Mouse (Mus musculus) forebrain, postnatal 0 days (tissue): ENCODE measurements around the gene Six3. TPM values are rescaled to one million over a fixed set of nuclear protein-coding genes. Genes with fewer than 3 reads are reported as not detected.
A peak's percentile ranks its signal among the peaks of the same experiment; 100 is the strongest.

ENCODE experiments used
- ATAC-seq: fragments of 200-750 bp; cut with Nextera tagmentation; 2 replicates; pipeline ENCODE4 v1.8.0; 2017; ENCODE audit warnings: mild to moderate bottlenecking, moderate library complexity
- DNase-seq: peaks from one replicate; pipeline ENCODE4 v3.0.0-alpha.2; 2015
- H3K27ac ChIP-seq: fragments of 300-500 bp; sonication (generic); 2 replicates; pipeline ENCODE4 v1.5.1; 2014; ENCODE audit warnings: low read depth, mild to moderate bottlenecking, antibody characterized with exemption, low read length, moderate library complexity, mixed read lengths
- H3K27me3 ChIP-seq: fragments of 300-500 bp; sonication (generic); 2 replicates; pipeline ENCODE4 v1.6.1; 2014; ENCODE audit warnings: mild to moderate bottlenecking, low read length, mixed read lengths; ENCODE audit not compliant: insufficient read depth
- H3K36me3 ChIP-seq: fragments of 300-500 bp; sonication (generic); 2 replicates; pipeline ENCODE4 v1.6.1; 2014; ENCODE audit warnings: mild to moderate bottlenecking, moderate library complexity; ENCODE audit not compliant: insufficient read depth
- H3K4me1 ChIP-seq: fragments of 300-500 bp; sonication (generic); 2 replicates; pipeline ENCODE4 v1.6.1; 2014; ENCODE audit warnings: antibody characterized with exemption; ENCODE audit not compliant: insufficient read depth
- H3K4me2 ChIP-seq: fragments of 300-500 bp; sonication (generic); 2 replicates; pipeline ENCODE4 v1.6.1; 2014; ENCODE audit warnings: low read depth, mild to moderate bottlenecking, moderate library complexity
- H3K4me3 ChIP-seq: fragments of 300-500 bp; sonication (generic); 2 replicates; pipeline ENCODE4 v1.5.1; 2014; ENCODE audit warnings: low read depth, low read length, mixed read lengths
- H3K9ac ChIP-seq: fragments of 300-500 bp; sonication (generic); 2 replicates; pipeline ENCODE4 v1.6.1; 2014; ENCODE audit warnings: mild to moderate bottlenecking
- H3K9me3 ChIP-seq: fragments of 300-500 bp; sonication (generic); 2 replicates; pipeline ENCODE4 v1.6.1; 2016; ENCODE audit warnings: low read length
- CTCF ChIP-seq: sonication (generic); IDR thresholded peaks from 2 replicates; pipeline ENCODE4 v1.5.1; 2016; ENCODE audit warnings: antibody characterized with exemption, control low read depth, low read depth
- WGBS: fragments of 180-500 bp; shearing (Covaris S2); extraction: QIAGEN DNeasy Blood & Tissue Kit; methylation state at CpG from one replicate; pipeline ENCODE4 v1.1.7; 2014; 5-methylcytosine and 5-hydroxymethylcytosine counted together
- polyA plus RNA-seq: library from polyadenylated mRNA; unstranded; fragments of >200 nt; fragmentation: Nextera tagmentation; extraction: Ambion mirVana; gene quantifications from 2 replicates; pipeline ENCODE4 v1.2.1, GENCODE M21; 2015
- total RNA-seq: library from RNA; depleted of rRNA; stranded (reverse); fragments of >200 nt; gene quantifications from 2 replicates; pipeline ENCODE4 v1.2.3, GENCODE M21; 2014

The Six3 gene
- total and polyA plus RNA-seq, 2 experiments from 2014 or later, result 12.0 to 16.6 TPM

DNA sequence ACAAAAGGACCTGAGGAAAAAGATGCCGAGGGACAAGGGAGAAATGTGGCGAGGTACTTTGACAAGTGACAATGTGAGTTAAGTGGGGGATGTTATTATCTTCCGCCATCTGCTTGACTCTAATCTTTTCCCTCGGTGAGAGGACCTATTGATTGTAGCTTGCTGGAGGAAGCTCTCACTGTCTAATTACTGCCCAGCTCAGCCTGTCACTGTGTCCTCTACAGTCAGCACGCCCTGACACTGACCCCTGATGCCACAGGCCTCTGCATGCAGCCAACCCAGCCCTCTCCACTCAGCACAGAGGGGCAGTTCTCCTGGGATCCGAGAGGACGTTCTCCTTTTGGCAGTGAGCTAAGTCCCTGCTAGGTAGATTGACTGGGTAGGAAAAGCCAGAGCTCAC, 28.8 kb upstream of the Six3 start:
- H3K9me3 ChIP-seq, result no peaks in the 10 kb centered on the region
- 50% methylated on average over 7 of the region's 7 CpGs for WGBS

DNA sequence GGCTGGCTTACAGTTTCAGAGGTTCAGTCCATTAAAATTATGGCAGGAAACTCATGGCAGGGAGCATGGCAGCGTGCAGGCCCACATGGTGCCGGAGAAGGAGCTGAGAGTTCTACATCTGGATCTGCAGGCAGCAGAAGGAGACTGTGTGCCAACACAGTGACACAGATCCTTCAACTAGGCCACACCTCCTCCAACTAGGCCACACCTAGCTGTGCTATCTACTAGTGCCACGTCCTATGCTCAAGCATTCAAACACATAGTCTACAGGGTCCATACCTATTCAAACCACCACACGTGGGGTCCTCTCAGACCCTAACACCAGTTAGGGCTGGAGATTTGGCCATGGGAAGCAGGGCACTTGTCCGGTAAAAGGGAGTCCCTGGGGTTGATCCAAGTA, 27.6 kb upstream of the Six3 start:
- no peaks in the 10 kb centered on the region for H3K27me3 ChIP-seq
- no peak overlapping the region for H3K4me2 ChIP-seq
- H3K4me3 ChIP-seq, result no peak overlapping the region
- no peaks in the 10 kb centered on the region for H3K4me1 ChIP-seq
- H3K36me3 ChIP-seq, result no peaks in the 10 kb centered on the region
- TF ChIP-seq CTCF, result no peak
- WGBS, result 89% methylated on average over 5 of the region's 5 CpGs
- ATAC-seq (no peak), DNase-seq (no peak)
- no peaks in the 10 kb centered on the region; the same call in 1 of the 2 replicates for H3K9me3 ChIP-seq
- no peak overlapping the region for H3K9ac ChIP-seq
- no peak overlapping the region for H3K27ac ChIP-seq

More for the DNA sequence above, 28.8 kb upstream of the Six3 start:
- H3K4me3 ChIP-seq, result no peak overlapping the region
- DNase-seq, result no peak
- H3K27ac ChIP-seq, result no peak overlapping the region
- H3K27me3 ChIP-seq, result no peaks in the 10 kb centered on the region
- TF ChIP-seq CTCF, result no peak
- no peaks in the 10 kb centered on the region for H3K4me1 ChIP-seq
- no peak overlapping the region for H3K9ac ChIP-seq
- no peaks in the 10 kb centered on the region for H3K36me3 ChIP-seq
- H3K4me2 ChIP-seq, result no peak overlapping the region
- ATAC-seq, result no peak

DNA sequence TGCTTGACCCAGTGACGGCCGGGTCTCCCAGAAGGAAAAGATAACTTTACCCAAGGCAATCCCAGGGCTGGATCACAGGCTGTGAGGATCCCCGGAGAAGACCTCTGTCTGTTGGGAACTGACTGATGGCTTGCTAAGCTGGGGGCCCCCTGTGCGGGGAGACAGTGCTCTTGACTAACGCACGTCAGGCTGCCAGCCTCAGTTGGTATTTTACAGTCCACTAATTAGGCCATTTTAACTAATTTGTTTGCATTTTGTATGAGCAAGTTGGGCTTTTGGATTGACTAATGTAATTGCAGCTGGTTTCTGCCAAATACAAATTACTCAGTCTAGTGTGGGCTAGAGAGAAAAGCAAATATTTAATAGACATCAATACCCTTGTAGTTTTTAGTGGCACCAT, 21.4 kb upstream of the Six3 start:
- Histone ChIP-seq H3K27me3 (0 out of 2 replicates have a peak, but pooled peaks cover 6% of the 10 kb centered on the region), H3K27ac (no peak overlapping the region), H3K4me3 (no peak overlapping the region), H3K9ac (no peak overlapping the region), H3K36me3 (no peaks in the 10 kb centered on the region), H3K4me2 (no peak overlapping the region), H3K9me3 (no peaks in the 10 kb centered on the region; the same call in 1 of the 2 replicates), H3K4me1 (no peaks in the 10 kb centered on the region)
- TF ChIP-seq CTCF, result no peak
- WGBS, result 38% methylated on average over 6 of the region's 6 CpGs
- no peak for DNase-seq
- no peak for ATAC-seq

DNA sequence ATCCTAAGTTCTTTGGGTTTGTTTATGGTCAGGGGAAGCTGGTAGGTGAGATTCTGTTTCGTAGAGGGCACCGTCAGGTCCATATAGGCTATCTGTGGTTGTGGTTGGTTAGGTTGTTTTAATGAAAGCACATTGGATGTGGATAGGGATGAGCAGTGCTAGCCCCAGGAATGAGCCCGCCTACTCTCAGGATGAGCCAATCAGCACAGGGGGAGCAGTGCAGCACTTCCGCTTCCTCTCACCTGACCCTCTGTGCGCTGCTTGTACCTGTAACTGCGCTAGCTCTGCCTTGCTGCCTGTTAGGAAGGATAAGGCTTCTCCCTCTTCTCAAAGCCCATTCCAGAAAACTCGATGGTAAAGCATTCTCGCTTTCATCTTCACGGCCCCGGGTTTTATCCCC, 17.6 kb upstream of the Six3 start:
- WGBS, result 83% methylated on average over 10 of the region's 10 CpGs
- H3K27me3 ChIP-seq, result 0 out of 2 replicates have a peak, but pooled peaks cover 6% of the 10 kb centered on the region
- no peaks in the 10 kb centered on the region for H3K36me3 ChIP-seq
- H3K9me3 ChIP-seq, result no peaks in the 10 kb centered on the region; the same call in 1 of the 2 replicates
- no peak overlapping the region for H3K4me3 ChIP-seq
- DNase-seq, result no peak
- H3K4me2 ChIP-seq, result no peak overlapping the region
- H3K4me1 ChIP-seq, result no peaks in the 10 kb centered on the region
- ATAC-seq, result no peak
- H3K9ac ChIP-seq, result no peak overlapping the region
- no peak for TF ChIP-seq CTCF
- no peak overlapping the region for H3K27ac ChIP-seq

DNA sequence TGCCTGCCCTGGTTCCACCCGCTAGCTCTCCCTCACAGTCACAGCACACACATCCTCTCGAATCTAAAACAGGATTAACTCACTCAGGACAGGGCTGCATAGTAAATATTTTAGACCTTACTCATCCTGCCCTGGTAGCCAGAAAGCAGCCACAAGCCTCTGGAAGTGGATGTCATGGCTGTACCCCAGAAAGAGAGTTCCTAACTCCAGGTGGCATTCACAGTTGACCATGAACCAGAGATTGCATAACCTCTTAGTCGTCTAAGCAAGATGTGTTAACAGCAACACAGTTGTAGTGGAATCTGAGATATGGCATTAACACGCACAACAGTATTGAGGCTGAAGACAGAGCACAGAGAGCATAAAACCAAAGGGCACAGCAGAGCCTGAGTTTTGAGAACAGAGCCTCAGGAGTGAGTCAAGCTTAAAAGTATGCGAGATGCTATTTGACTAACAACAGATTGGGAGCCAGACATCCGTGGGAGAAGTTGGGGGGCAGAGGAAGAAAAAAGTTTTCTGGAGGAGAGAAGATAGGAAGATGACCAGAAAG, 17.0 kb upstream of the Six3 start:
- no peak for DNase-seq
- H3K9ac ChIP-seq, result no peak overlapping the region
- no peaks in the 10 kb centered on the region for H3K36me3 ChIP-seq
- H3K4me2 ChIP-seq, result no peak overlapping the region
- H3K4me3 ChIP-seq, result no peak overlapping the region
- H3K27ac ChIP-seq, result no peak overlapping the region
- ATAC-seq, result no peak
- H3K27me3 ChIP-seq, result 0 out of 2 replicates have a peak, but pooled peaks cover 10% of the 10 kb centered on the region
- 58% methylated on average over 6 of the region's 6 CpGs for WGBS
- H3K4me1 ChIP-seq, result no peaks in the 10 kb centered on the region
- H3K9me3 ChIP-seq, result no peaks in the 10 kb centered on the region
- no peak for TF ChIP-seq CTCF

DNA sequence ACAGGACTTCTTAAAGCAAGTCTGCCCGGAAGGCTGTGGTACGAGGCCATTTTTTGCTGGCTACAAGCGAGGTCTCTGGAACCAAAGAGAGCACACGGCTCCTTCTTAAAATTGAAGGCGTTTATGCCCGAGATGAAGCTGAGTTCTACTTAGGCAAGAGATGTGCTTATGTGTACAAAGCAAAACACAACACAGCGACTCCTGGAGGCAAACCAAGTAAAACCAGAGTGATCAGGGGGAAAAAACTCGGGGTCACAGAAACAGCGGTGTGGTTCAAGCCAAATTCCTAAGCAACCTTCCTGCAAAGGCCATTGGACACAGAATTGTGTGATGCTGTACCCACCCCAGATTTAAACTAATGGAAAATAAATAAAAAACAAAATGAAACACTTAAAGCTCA, 13.9 kb upstream of the Six3 start:
- TF ChIP-seq CTCF, result peak; percentile 39; the same call in 1 of the 2 replicates
- DNase-seq, result no peak

DNA sequence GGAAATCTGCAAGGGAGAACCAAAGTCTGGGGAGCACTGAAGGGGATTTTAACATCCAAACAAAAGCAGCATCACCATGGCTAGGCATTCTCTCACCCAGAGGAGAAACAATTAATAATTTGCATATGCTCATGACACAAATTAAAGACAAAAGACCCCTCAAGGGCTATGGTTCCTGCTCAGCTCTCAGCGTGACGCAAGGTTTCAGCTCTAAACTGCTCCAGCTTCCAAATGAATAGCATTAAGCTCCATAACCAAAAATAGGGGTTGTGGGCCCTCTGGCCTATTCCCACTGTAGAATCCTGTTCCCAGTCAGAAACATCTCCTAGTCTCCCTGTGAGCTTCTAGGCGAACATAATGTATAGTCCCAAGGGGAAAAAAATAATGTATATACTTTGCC, 6.9 kb upstream of the Six3 start:
- H3K27me3 ChIP-seq, result peaks cover 62% of the 10 kb centered on the region
- H3K4me2 ChIP-seq, result no peak overlapping the region
- H3K27ac ChIP-seq, result no peak overlapping the region
- no peaks in the 10 kb centered on the region for H3K36me3 ChIP-seq
- WGBS, result 27% methylated on average over 3 of the region's 3 CpGs
- DNase-seq (no peak), ATAC-seq (no peak)
- H3K9me3 ChIP-seq, result no peaks in the 10 kb centered on the region
- no peaks in the 10 kb centered on the region; the same call in 1 of the 2 replicates for H3K4me1 ChIP-seq
- no peak for TF ChIP-seq CTCF
- no peak overlapping the region for H3K4me3 ChIP-seq
- no peak overlapping the region for H3K9ac ChIP-seq

More for the DNA sequence above, 13.9 kb upstream of the Six3 start:
- H3K9me3 ChIP-seq, result no peaks in the 10 kb centered on the region
- H3K36me3 ChIP-seq, result no peaks in the 10 kb centered on the region
- H3K4me3 ChIP-seq, result no peak overlapping the region
- ATAC-seq, result no peak
- no peak overlapping the region for H3K4me2 ChIP-seq
- peaks cover 26% of the 10 kb centered on the region; the same call in 1 of the 2 replicates for H3K27me3 ChIP-seq
- H3K4me1 ChIP-seq, result no peaks in the 10 kb centered on the region
- no peak overlapping the region for H3K27ac ChIP-seq
- H3K9ac ChIP-seq, result no peak overlapping the region
- WGBS, result 38% methylated on average over 9 of the region's 9 CpGs
